ENCODE assay signal across 23 mouse cellular contexts in the genomic region with DNA sequence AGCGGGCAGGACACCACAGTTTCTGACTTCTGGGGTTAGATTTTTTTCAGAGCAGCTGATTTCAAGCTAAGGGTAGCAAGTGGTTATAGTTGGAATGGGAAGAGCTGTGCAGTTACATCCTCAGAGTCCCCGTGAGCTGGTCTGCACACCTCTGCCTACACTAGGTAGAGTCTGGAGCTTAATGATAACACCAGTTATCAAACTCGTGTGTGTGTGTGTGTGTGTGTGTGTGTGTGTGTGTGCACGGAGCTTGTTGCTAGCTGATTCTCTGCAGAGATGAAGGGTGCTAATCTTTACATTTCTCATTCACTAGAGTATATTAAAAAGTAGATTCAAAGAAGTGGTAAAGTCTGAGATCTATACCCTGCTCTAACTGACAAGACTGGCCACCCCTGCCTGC.
"Had no signal": no experiment of that assay in that cellular context is flagged by ENCODE, and none has a peak within 500 bp of the region (broad histone marks: within the 10 kb centered on the region; RNA-seq: fewer than 3 reads in every experiment).

No protein-coding gene starts in this region.

- H3K9me3 ChIP-seq: heart, embryonic 10.5 days; hindbrain, embryonic 10.5 days; hindbrain, embryonic 12.5 days; intestine, embryonic 15.5 days; limb, embryonic 10.5 days had no signal

- DNase-seq: gastrocnemius, adult 2 months; gastrocnemius, postnatal 10 days; gastrocnemius, postnatal 25 days; heart, adult 18-20 months; heart, postnatal 10 days; heart, postnatal 4 days; kidney, adult 18-20 months; kidney, adult 8-10 months; kidney, postnatal 10 days; kidney, postnatal 25 days; kidney, postnatal 4 days had no signal

- H3K27ac ChIP-seq: gastrocnemius, adult 2 months; heart, embryonic 10.5 days; hindbrain, embryonic 10.5 days; hindbrain, embryonic 12.5 days; hindbrain, embryonic 14.5 days; intestine, embryonic 15.5 days; left cerebral cortex, adult 2 months; limb, embryonic 10.5 days; limb, embryonic 12.5 days had no signal

- H3K4me1 ChIP-seq: heart, embryonic 10.5 days; hindbrain, embryonic 10.5 days; hindbrain, embryonic 12.5 days; limb, embryonic 12.5 days had no signal

- ATAC-seq: hindbrain, embryonic 16.5 days; inflammation-experienced regulatory T-cells, adult 6 months; intestine, embryonic 15.5 days; intestine, postnatal 0 days had no signal

- H3K27me3 ChIP-seq: heart, embryonic 12.5 days; hindbrain, embryonic 12.5 days; intestine, embryonic 15.5 days; limb, embryonic 12.5 days had no signal

- H3K9ac ChIP-seq: heart, embryonic 12.5 days; hindbrain, embryonic 12.5 days; hindbrain, embryonic 14.5 days; intestine, embryonic 15.5 days; limb, embryonic 12.5 days had no signal

- H3K4me3 ChIP-seq: gastrocnemius, adult 2 months; heart, embryonic 10.5 days; heart, embryonic 12.5 days; hindbrain, embryonic 10.5 days; hindbrain, embryonic 12.5 days; intestine, embryonic 15.5 days; left cerebral cortex, adult 2 months; limb, embryonic 10.5 days; limb, embryonic 12.5 days had no signal

- H3K4me2 ChIP-seq: heart, embryonic 12.5 days; hindbrain, embryonic 12.5 days; hindbrain, embryonic 14.5 days; intestine, embryonic 15.5 days; limb, embryonic 12.5 days had no signal

- H3K36me3 ChIP-seq: heart, embryonic 10.5 days; heart, embryonic 12.5 days; hindbrain, embryonic 10.5 days; hindbrain, embryonic 12.5 days; intestine, embryonic 15.5 days; limb, embryonic 10.5 days; limb, embryonic 12.5 days had no signal
